Mouse (Mus musculus) spleen, adult 2 months (tissue): ENCODE results near the gene Ninl.

Experiments used
- CTCF ChIP-seq: fragments of 200-500 bp; IDR thresholded peaks from 2 replicates; pipeline ENCODE4 v1.5.1; 2011; ENCODE audit warnings: mild to moderate bottlenecking, inconsistent platforms; ENCODE audit not compliant: insufficient read depth, insufficient read length, insufficient replicate concordance; ENCODE audit errors: extremely low read depth
- POLR2A ChIP-seq: fragments of 200-500 bp; IDR thresholded peaks from 2 replicates; pipeline ENCODE4 v1.6.1; 2011; ENCODE audit warnings: low read depth, low read length, inconsistent platforms

DNA sequence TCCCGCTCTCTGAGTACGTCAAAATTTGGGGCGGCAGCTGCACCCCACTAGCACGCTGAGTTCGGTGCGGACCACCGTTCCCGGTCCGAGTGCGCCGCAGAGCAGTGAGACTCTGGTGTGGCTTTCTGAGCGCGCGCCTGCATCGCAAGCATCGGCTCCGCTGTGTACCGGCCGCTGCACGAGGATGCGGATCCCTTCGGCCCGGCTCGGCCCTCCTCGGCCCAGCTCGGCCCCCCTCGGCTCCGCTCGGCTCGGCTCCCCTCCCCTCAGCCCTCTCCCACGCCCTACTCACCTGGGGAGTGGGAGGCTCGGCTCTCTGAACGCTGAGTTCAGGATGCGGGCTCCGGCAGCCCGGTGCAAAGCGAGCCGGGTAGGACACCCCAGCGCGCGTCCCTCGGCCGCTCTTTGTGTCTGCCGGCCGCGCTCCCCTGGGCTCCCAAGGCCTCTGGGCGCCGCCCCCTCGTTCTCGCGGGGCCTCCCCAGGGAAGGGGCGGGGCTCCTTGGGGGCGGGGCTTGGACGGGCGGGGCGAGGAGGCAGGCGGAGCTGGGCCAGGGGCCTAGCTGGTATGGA, 30.2 kb downstream of the Ninl start:
- no peak for TF ChIP-seq CTCF
- no peak for TF ChIP-seq POLR2A
